Mouse (Mus musculus): Measurements from ENCODE around the gene Cxcr4. TPM values are rescaled to one million over a fixed set of nuclear protein-coding genes. Genes with fewer than 3 reads are reported as not detected.

Cxcr4 gene
- 1 to 10 TPM; 3.1 to 4.3 TPM for total RNA-seq (2021)
- long read RNA-seq, partial matches to known transcripts: 1 of 1 reads
- long read RNA-seq, other reads (novel, unspliced or antisense): 0 of 1 reads

- peak in 1 of 2 experiments; percentile 64 for DNase-seq (ENCODE audit: low spot score in 2 of 2)
Measured at GRCm38 (mm10) chr1:128592211-128592741, at the start of gene Cxcr4. TSS of gene Cxcr4 (minus strand) at chr1:128592293.

GRCm38 (mm10) chr1:128639707-128640107, 47.6 kb upstream of the Cxcr4 start:
- no peak for DNase-seq (ENCODE audit: low spot score in 2 of 2)

GRCm38 (mm10) chr1:128637230-128637740, 45.2 kb upstream of the Cxcr4 start:
- no peak for DNase-seq (ENCODE audit: low spot score in 2 of 2)

- no peak for DNase-seq (ENCODE audit: low spot score in 2 of 2)
Measured at GRCm38 (mm10) chr1:128636258-128637229, 44.5 kb upstream of the Cxcr4 start.

GRCm38 (mm10) chr1:128633711-128634379, 41.8 kb upstream of the Cxcr4 start:
- no peak for DNase-seq (ENCODE audit: low spot score in 2 of 2)

GRCm38 (mm10) chr1:128632522-128632921, 40.4 kb upstream of the Cxcr4 start:
- DNase-seq (ENCODE audit: low spot score in 2 of 2): no peak

GRCm38 (mm10) chr1:128626144-128626678, 34.1 kb upstream of the Cxcr4 start:
- DNase-seq (ENCODE audit: low spot score in 2 of 2): no peak

- DNase-seq (ENCODE audit: low spot score in 2 of 2): no peak
Measured at GRCm38 (mm10) chr1:128623594-128623887, 31.4 kb upstream of the Cxcr4 start.

- peak in 1 of 2 experiments; percentile 29 for DNase-seq (ENCODE audit: low spot score in 2 of 2)
Measured at GRCm38 (mm10) chr1:128622867-128623593, 30.9 kb upstream of the Cxcr4 start.

- no peak for DNase-seq (ENCODE audit: low spot score in 2 of 2)
Measured at GRCm38 (mm10) chr1:128617654-128618310, 25.7 kb upstream of the Cxcr4 start.

- no peak for DNase-seq (ENCODE audit: low spot score in 2 of 2)
Measured at GRCm38 (mm10) chr1:128616586-128616985, 24.5 kb upstream of the Cxcr4 start.

- DNase-seq (ENCODE audit: low spot score in 2 of 2): no peak
Measured at GRCm38 (mm10) chr1:128615459-128615806, 23.3 kb upstream of the Cxcr4 start.

GRCm38 (mm10) chr1:128614653-128615458, 22.8 kb upstream of the Cxcr4 start:
- DNase-seq (ENCODE audit: low spot score in 2 of 2): no peak

GRCm38 (mm10) chr1:128608119-128608518, 16.0 kb upstream of the Cxcr4 start:
- DNase-seq (ENCODE audit: low spot score in 2 of 2): no peak

- no peak for DNase-seq (ENCODE audit: low spot score in 2 of 2)
Measured at GRCm38 (mm10) chr1:128607423-128607822, 15.3 kb upstream of the Cxcr4 start.

- no peak for DNase-seq (ENCODE audit: low spot score in 2 of 2)
Measured at GRCm38 (mm10) chr1:128605794-128606193, 13.7 kb upstream of the Cxcr4 start.

GRCm38 (mm10) chr1:128602688-128603385, 10.7 kb upstream of the Cxcr4 start:
- DNase-seq (ENCODE audit: low spot score in 2 of 2): no peak

GRCm38 (mm10) chr1:128602018-128602687, 10.1 kb upstream of the Cxcr4 start:
- no peak for DNase-seq (ENCODE audit: low spot score in 2 of 2)

All from layer of hippocampus, adult 18-20 months (tissue).